In genomic region chr13:108045646-108046045, GRCm38 (mm10) we compare ENCODE assay signal across 8 mouse cellular contexts. TPM values are rescaled to one million over a fixed set of nuclear protein-coding genes. Genes with fewer than 3 reads are reported as not detected.
A peak's percentile ranks its signal among the peaks of the same experiment; 100 is the strongest.
DNase-seq lines count a peak whose midpoint lies in the region; ATAC-seq and TF ChIP-seq lines count a peak whose summit lies in the region.
"Had no signal": no experiment of that assay in that cellular context is flagged by ENCODE, and none has a peak within 500 bp of the region (broad histone marks: within the 10 kb centered on the region; RNA-seq: fewer than 3 reads in every experiment).

No protein-coding gene starts in this region.

- TF ChIP-seq RAD21 in CH12.LX (IDR thresholded peaks at IDR 0.05; ENCODE audit: low read depth, low read length) = no peak

- no peak for ATAC-seq in kidney, postnatal 0 days (replicated peaks; ENCODE audit: low FRiP score, low read depth)
- ATAC-seq in activated CD4-positive, CD25-positive, alpha-beta regulatory T cell, adult 4 months = peak; percentile 32
- no peak for ATAC-seq in liver, embryonic 15.5 days (ENCODE audit: insufficient read depth)

- in situ Hi-C loops in CH12.LX (cut with MboI; ENCODE audit: low pct_ligation_motif_present, low pct_unique_long_range_greater_than_20kb, low sequenced_read_pairs) = no loop called here

- intact Hi-C loops in left cerebral cortex, adult 2 months (cut with DNase I) = loop anchor here (2.0 to 10.0 kb wide), 2 partner anchors 107 to 321 kb away; no protein-coding TSS in a partner anchor

- 0 out of 2 replicates have a peak overlapping the region, but pooled peaks have one; percentile 10 for H3K9ac ChIP-seq in kidney, postnatal 0 days (ENCODE audit: low read depth, low read length)
- 0 out of 2 replicates have a peak overlapping the region, but pooled peaks have one; percentile 13 for H3K9ac ChIP-seq in CH12.LX (ENCODE audit: insufficient read depth, low read depth)
- no peak overlapping the region for H3K9ac ChIP-seq in liver, embryonic 15.5 days

- WGBS in kidney, postnatal 0 days = 76% methylated on average over 3 of the region's 3 CpGs
- WGBS in liver, embryonic 15.5 days (ENCODE audit: insufficient replicate concordance) = 56% methylated on average over 3 of the region's 3 CpGs

- no peaks in the 10 kb centered on the region for H3K9me3 ChIP-seq in kidney, postnatal 0 days (replicated peaks; ENCODE audit: low read length)
- H3K9me3 ChIP-seq in CH12.LX (replicated peaks; ENCODE audit: low read length) = no peaks in the 10 kb centered on the region
- H3K9me3 ChIP-seq in liver, embryonic 15.5 days (replicated peaks) = no peaks in the 10 kb centered on the region

- H3K4me1 ChIP-seq in kidney, postnatal 0 days (replicated peaks; ENCODE audit: insufficient read depth, low read length) = peaks cover 18% of the 10 kb centered on the region; the same call in 1 of the 2 replicates
- H3K4me1 ChIP-seq in CH12.LX (ENCODE audit: control insufficient read depth in 1 of 2, insufficient read depth in 2 of 2) = peaks cover 5 to 51% of the 10 kb centered on the region in 2 experiments; a peak in 3 of 4 replicates
- peaks cover 39% of the 10 kb centered on the region for H3K4me1 ChIP-seq in liver, embryonic 15.5 days (replicated peaks)

- no peak overlapping the region for H3K4me3 ChIP-seq in kidney, postnatal 0 days (replicated peaks; ENCODE audit: low read depth, low read length)
- peak overlapping the region in 2 of 3 experiments; percentile 6 to 88 for H3K4me3 ChIP-seq in CH12.LX (replicated peaks in 1 of 3; ENCODE audit: low read depth in 2 of 3, low read length in 2 of 3, poor library complexity in 1 of 3)
- peak overlapping the region; percentile 20; the same call in 1 of the 2 replicates for H3K4me3 ChIP-seq in liver, embryonic 15.5 days (replicated peaks)
- no peak overlapping the region for H3K4me3 ChIP-seq in left cerebral cortex, adult 2 months

- dilution Hi-C loops in CH12.LX (cut with MboI; ENCODE audit: extremely low pct_ligation_motif_present, extremely low pct_unique_long_range_greater_than_20kb, low sequenced_read_pairs) = no loop called here

- H3K4me2 ChIP-seq in kidney, postnatal 0 days (ENCODE audit: low read length) = peak overlapping the region; percentile 24; the same call in 1 of the 2 replicates
- peak overlapping the region; percentile 74 for H3K4me2 ChIP-seq in CH12.LX (ENCODE audit: insufficient read depth, low read depth, poor library complexity, severe bottlenecking)
- peak overlapping the region; percentile 96 for H3K4me2 ChIP-seq in liver, embryonic 15.5 days

- peaks cover 27% of the 10 kb centered on the region for H3K79me2 ChIP-seq in CH12.LX (replicated peaks; ENCODE audit: control insufficient read depth, extremely low read depth, insufficient read depth, poor library complexity, severe bottlenecking)

- no peaks in the 10 kb centered on the region for H3K36me3 ChIP-seq in kidney, postnatal 0 days (ENCODE audit: insufficient read depth, low read length)
- peaks cover 8 to 35% of the 10 kb centered on the region in 2 experiments for H3K36me3 ChIP-seq in CH12.LX (replicated peaks in 1 of 2; ENCODE audit: control insufficient read depth in 1 of 2, insufficient read depth in 1 of 2, low read length in 1 of 2)
- peaks cover 22% of the 10 kb centered on the region for H3K36me3 ChIP-seq in liver, embryonic 15.5 days (replicated peaks)

- H3K27ac ChIP-seq in kidney, postnatal 0 days = no peak overlapping the region
- H3K27ac ChIP-seq in CH12.LX (ENCODE audit: insufficient read depth, low read depth) = no peak overlapping the region; the same call in 1 of the 2 replicates
- 0 out of 2 replicates have a peak overlapping the region, but pooled peaks have one; percentile 11 for H3K27ac ChIP-seq in liver, embryonic 15.5 days (replicated peaks)
- H3K27ac ChIP-seq in left cerebral cortex, adult 2 months = no peak overlapping the region

- DNase-seq in kidney, postnatal 0 days (ENCODE audit: low spot score) = no peak
- no peak for DNase-seq in kidney, adult 8-10 months
- no peak for DNase-seq in CH12.LX (ENCODE audit: extremely low read depth)
- DNase-seq in ovary, postnatal 14 days (ENCODE audit: low spot score) = no peak
- no peak for DNase-seq in left cerebral cortex, adult 2 months (ENCODE audit: extremely low spot score in 1 of 2, low spot score in 2 of 2)
- DNase-seq: kidney, postnatal 4 days had no signal

- TF ChIP-seq CTCF in kidney, postnatal 0 days (IDR thresholded peaks at IDR 0.05; ENCODE audit: low read depth) = no peak
- TF ChIP-seq CTCF in CH12.LX (conservative IDR thresholded peaks at IDR 0.05 in 1 of 2, IDR thresholded peaks at IDR 0.05 in 1 of 2; ENCODE audit: low read depth in 2 of 2, low read length in 2 of 2) = no peak
- TF ChIP-seq CTCF in left cerebral cortex, adult 2 months (IDR thresholded peaks at IDR 0.05) = no peak

- TF ChIP-seq POLR2A in CH12.LX (IDR thresholded peaks at IDR 0.05; ENCODE audit: low read depth, low read length) = no peak

- TF ChIP-seq EP300 in CH12.LX (IDR thresholded peaks at IDR 0.05; ENCODE audit: low read length) = no peak

- H3K27me3 ChIP-seq in kidney, postnatal 0 days (ENCODE audit: insufficient read depth, low read length) = no peaks in the 10 kb centered on the region
- no peaks in the 10 kb centered on the region for H3K27me3 ChIP-seq in CH12.LX (replicated peaks)
- H3K27me3 ChIP-seq in liver, embryonic 15.5 days = no peaks in the 10 kb centered on the region

TF ChIP-seq in CH12.LX, 34 proteins besides CTCF, POLR2A, EP300 and RAD21:
- TF ChIP-seq CHD1 (IDR thresholded peaks at IDR 0.05; ENCODE audit: low read depth, low read length) = no peak
- TF ChIP-seq USF1 (IDR thresholded peaks at IDR 0.05; ENCODE audit: low read depth, low read length) = no peak
- TF ChIP-seq MAFK (IDR thresholded peaks at IDR 0.05; ENCODE audit: insufficient replicate concordance, low read length) = no peak
- no peak for TF ChIP-seq POLR2AphosphoS2 (IDR thresholded peaks at IDR 0.05; ENCODE audit: low read depth, low read length)
- no peak for TF ChIP-seq PAX5 (IDR thresholded peaks at IDR 0.05; ENCODE audit: low read length)

RNA-seq across cellular contexts. Expression of gene Smim15, which starts 1.4 kb away (rescaled TPM):
- 90.2 and 95.4 TPM in 2 replicates for polyA plus RNA-seq in kidney, postnatal 0 days (2015; fragmentation: Nextera tagmentation; extraction: Ambion mirVana)
- 32.8 and 38.6 TPM in 2 replicates for total RNA-seq in CH12.LX (2012; rRNA removed)
- total RNA-seq in CH12.LX (2014; rRNA removed) = 114 and 133 TPM in 2 replicates
- polyA plus RNA-seq in CH12.LX (2012; ENCODE audit: insufficient read length, low read depth) = 62.8 and 69.2 TPM in 2 replicates
- polyA plus RNA-seq in activated CD4-positive, CD25-positive, alpha-beta regulatory T cell, adult 4 months (2017; shearing (Covaris generic)) = 100 to 1,000 TPM in 1 of 2 experiments, 10 to 100 TPM in 1; 94.4 to 104 TPM
- polyA plus RNA-seq in liver, embryonic 15.5 days (2015; fragmentation: Nextera tagmentation; extraction: Ambion mirVana) = 21.7 and 22.9 TPM in 2 replicates
- total RNA-seq in left cerebral cortex, adult 2 months (2021) = 10 to 100 TPM; 35.7 to 38.5 TPM

Comparison
In these comparisons a context has a peak if more than half of its experiments do, and no peak if none do; other contexts are left out.
1. H3K4me2 ChIP-seq: peak in every context shown above with its lines; median percentile 96 in liver, embryonic 15.5 days; 74 in CH12.LX; 24 in kidney, postnatal 0 days.
2. H3K4me3 ChIP-seq: peak in CH12.LX (2 of 3) and liver, embryonic 15.5 days (single experiment); none in kidney, postnatal 0 days (single experiment) and left cerebral cortex, adult 2 months (single experiment).